Mouse (Mus musculus) spleen, adult 2 months (tissue): ENCODE measurements around the gene Arih2.

Source experiments
- CTCF ChIP-seq: fragments of 200-500 bp; IDR thresholded peaks from 2 replicates; pipeline ENCODE4 v1.5.1; 2011; ENCODE audit warnings: mild to moderate bottlenecking, inconsistent platforms; ENCODE audit not compliant: insufficient read depth, insufficient read length, insufficient replicate concordance; ENCODE audit errors: extremely low read depth
- POLR2A ChIP-seq: fragments of 200-500 bp; IDR thresholded peaks from 2 replicates; pipeline ENCODE4 v1.6.1; 2011; ENCODE audit warnings: low read depth, low read length, inconsistent platforms

DNA sequence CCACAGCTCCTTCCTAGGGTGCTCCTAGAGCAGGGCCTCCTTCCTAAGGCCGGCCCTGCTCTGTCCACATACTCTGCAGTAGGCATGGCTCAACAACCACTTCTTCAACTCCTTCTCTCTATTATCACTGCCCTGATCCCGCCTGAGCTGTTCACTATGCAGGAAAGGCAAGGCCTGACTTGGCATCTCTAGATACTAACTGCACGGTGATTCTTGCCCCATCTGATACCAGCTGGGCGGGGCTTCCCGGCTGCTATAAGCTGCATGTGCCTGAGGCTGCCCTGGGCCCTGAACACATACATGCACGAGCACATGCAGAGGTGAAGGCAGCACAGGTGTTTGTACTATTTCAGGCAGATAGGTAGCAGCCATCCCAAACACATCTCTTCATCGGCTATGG is 85.1 kb downstream of the Arih2 start:
- TF ChIP-seq POLR2A (no peak), CTCF (no peak)
